Mouse (Mus musculus): Measurements from ENCODE around the gene Cacfd1.

The Cacfd1 gene

DNA sequence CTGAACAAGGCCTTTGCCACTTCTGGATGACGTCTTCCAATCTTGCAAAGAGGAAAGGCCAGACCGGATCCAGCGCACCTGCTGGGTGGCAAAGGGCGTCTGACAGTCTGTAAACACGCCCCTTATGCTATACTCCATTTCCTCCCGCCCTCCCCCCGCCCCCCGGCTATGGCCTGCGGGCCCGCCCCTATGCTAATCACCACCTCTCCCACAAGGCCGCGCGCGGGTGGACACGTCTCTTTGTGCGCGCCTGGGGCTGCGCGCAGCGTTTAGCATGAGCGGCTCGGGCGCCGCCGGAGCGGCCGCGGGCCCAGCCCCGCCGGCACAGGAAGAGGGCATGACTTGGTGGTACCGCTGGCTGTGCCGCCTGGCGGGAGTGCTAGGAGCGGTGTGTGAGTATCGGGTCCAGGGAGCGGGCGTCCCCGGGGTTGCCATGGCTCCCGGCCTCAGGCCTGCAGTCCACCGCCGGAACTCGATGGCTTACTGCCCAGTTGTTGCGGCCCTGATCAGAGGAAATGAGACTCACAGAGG, at the start of gene Cacfd1:
Cacfd1 (plus strand) TSS at position 213 of the 531 bp plus-strand sequence.
- peak; percentile 86 for DNase-seq (ENCODE audit: low read depth, low spot score)

DNA sequence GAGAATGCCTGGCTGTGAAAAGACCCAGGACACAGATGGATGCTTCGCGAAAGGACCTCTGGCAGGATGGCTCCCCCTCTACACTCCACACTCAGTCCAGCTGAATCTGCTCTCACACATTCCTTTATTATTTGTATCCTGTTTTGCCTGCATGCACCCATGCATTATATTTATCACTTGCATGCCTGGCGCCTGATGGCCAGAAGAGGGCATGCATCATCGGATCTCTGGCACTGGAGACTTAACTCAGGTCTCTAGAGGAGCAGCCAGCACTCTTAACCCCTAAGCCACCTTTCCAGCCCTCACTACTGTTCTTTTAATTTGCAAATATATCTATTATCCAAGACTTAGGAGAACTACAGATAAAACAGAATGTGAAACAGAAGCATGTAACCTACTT, 49.0 kb upstream of the Cacfd1 start:
- no peak for DNase-seq (ENCODE audit: low read depth, low spot score)

DNA sequence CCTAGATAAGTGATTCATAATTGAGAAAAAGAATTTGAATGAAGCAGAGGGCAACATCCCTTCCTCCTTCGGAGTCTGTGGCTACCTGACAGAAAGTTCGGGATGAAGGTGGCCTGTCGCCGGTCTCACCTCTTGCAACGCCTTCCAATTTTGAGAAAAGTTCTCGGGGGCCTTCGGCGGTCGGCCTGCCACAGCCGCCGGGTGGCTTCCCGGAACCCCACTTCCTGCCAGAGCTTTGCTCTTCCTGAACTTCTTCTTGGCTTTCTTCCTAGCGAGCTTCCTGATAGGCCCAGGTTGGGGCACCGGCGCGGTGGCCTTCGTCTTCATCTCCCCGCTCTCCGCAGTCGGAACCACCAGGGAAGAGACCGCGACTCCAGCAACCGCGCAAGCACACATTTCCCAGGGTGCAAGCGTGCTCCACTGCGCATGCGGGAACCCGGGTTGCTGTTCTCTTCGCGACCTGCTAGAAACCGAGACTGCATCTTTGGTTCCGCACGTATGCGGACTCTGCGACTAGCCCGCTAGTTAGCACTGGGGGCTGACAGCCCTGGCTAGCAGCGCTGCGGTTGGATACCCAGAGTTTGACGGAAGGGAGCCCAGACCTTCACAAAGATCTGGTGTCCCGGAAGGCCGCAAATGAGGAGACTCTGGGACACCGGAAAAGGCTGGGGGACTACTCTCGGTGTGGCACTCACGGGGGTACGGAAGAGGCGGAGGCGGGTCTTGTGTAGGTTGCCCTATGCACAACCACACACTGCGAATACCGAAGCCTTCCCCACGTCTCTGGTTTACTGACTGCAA, 45.6 kb upstream of the Cacfd1 start, which contains the start of gene Rexo4:
Rexo4 (minus strand) TSS at position 464 of the 801 bp plus-strand sequence.
- DNase-seq (ENCODE audit: low read depth, low spot score): peak; percentile 94

DNA sequence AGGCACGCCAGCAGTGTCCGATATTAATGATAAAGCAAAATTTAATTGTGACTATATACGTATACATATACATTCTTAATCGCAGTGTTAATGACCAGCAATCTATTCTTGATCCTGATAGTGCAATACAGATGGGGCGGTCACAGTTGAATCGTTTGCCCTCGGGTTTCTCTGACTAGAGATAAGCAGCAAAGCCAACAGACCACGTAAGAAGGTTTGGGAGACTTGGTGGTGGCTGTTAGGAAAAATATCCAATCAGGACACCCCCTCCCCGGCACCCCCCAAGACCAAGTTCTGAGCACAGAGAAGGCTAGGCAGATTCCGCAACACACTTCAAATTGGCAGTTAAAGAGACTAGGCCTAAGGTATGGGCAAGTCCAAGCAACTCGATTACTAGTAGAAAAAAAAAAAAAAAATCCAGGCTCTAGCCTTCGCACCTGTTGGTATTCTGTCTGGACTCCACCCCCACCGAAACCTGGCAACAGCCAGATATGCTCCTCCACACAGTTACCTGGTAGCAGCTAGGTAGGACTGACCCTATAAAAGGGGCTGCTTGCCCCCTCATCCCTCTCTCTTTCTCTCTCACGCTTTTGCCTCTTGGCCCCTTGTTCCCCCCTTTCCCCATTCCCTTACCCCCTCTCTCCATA, 44.9 kb upstream of the Cacfd1 start:
- no peak for DNase-seq (ENCODE audit: low read depth, low spot score)

DNA sequence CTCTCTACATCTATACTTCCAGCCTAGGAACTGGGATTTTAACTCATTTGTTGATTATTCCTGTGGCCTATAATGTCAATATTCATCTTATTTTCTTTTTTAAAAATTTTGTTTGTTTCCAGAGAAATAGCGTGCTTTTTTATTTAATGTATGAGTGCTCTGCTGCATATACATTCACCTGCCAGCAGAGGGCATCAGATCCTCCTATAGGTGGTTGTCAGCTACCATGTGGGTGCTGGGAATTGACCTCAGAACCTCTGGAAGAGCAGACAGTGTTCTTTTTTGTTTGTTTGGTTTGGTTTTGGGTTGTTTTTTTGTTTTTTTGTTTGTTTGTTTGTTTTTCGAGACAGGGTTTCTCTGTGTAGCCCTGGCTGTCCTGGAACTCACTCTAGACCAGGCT, 42.5 kb upstream of the Cacfd1 start:
- DNase-seq (ENCODE audit: low read depth, low spot score): no peak

DNA sequence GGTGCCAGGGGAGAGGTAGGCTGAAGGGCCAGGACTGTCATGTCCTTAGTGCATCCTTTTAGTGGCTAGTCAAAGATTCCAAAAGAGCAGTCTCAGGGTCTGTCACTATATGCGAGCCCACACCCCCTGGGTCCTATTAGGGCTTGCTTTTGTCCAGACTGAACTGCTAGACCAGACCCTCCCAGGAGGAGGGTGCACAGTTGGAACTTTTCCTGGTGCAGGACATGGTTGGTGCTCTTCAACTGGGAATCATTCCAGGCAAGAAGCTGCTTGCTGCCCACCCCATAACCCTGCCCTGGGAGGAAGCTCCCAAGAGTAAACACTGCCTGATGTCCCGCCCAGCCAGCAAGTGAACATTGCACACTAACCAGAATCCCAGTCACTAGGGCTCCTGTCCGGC, 36.6 kb upstream of the Cacfd1 start, which contains the start of gene Adamts13:
Adamts13 (plus strand) TSS at position 301 of the 400 bp plus-strand sequence.
- DNase-seq (ENCODE audit: low read depth, low spot score): no peak

DNA sequence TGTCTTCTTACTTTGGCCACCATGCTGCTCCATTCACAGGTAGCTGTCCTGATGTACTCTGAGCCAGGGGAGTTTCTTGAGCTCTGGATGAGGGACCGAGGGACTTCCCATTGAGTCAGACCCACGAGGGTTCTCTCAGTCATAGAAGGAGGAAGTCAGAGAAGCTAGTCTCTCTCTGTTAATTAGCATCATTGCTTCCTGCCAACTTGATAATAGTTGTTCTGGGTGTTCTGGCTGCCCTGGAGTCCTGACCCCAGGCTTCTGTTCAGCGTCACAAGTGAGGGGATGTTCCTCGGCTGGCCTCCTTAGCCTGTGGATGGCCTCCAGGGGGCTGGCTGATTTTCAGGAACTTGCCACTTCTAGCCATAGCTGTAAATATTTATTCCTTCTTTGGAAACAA, 35.8 kb upstream of the Cacfd1 start:
- DNase-seq (ENCODE audit: low read depth, low spot score): no peak

DNA sequence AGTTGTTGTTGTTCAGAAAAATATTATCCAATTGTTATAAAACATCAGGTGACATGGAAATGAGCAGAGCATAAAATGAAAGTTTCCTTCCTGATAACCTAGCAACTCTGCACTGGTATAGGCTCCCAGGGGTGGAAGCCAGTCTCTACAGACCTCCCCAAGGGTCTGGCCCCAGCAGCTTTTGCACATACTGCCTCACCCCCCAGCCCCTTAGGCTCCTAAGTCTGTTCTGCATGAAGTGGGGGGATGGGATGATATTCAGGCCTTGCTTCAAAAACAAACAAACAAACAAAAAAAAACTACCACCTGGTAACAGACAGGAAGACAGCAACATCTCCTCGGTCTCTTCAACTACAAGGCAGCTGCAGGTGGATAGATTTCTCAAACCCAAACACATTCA, 29.4 kb upstream of the Cacfd1 start:
- DNase-seq (ENCODE audit: low read depth, low spot score): no peak

DNA sequence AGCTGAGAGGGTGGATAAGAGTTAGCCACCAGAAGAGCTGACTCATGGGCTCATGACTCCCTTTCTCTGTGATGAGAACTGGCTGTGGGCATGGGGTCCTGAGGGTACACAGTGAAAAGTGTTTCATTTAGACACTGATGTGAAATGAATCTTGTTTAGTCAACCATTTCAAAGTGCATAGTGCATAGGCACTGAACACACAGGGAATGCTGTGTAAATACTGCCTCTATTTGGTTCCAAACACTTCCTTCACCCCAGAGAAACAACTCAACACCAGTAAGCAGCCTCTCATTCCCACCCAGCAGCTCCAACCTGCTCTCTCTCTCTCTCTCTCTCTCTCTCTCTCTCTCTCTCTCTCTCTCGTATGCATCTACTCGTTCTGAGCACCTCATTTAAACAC, 25.5 kb upstream of the Cacfd1 start:
- DNase-seq (ENCODE audit: low read depth, low spot score): no peak

DNA sequence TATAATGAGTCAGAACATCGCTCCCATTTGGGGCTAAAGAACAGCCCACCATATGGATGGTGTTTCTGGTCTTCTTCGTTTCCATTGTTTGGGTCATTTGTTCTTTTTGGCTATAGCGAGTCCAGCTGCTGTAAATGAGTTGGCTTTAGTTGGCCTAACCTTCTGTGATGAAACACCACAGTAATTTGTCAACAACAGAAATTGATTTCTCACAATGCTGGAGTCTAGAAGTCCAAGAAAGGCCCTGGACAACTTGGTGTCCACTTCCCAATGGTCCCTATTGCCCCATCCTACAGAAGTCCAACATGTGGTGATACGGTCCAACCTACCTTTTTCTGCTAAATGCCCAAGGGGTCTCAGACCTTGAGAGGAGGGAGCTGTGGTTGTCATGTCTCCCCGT, 25.1 kb upstream of the Cacfd1 start:
- no peak for DNase-seq (ENCODE audit: low read depth, low spot score)

DNA sequence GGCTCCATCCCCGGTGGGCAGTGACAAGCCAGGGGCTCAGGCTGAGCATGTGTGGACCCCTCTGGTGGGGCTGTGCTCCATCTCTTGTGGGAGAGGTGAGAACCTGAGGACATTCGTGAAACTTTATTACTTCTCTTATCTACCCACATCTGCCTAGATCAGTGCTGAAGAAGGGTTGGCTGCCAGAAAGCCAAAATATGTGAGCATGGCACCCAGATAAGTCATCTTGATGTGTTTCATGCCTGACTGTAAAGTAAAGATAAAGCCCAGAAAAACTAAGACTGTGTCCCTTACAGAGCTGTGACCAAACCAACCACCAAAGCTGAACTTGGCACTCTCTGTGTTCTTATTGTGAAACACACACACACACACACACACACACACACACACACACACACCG, 15.8 kb upstream of the Cacfd1 start:
- DNase-seq (ENCODE audit: low read depth, low spot score): no peak

DNA sequence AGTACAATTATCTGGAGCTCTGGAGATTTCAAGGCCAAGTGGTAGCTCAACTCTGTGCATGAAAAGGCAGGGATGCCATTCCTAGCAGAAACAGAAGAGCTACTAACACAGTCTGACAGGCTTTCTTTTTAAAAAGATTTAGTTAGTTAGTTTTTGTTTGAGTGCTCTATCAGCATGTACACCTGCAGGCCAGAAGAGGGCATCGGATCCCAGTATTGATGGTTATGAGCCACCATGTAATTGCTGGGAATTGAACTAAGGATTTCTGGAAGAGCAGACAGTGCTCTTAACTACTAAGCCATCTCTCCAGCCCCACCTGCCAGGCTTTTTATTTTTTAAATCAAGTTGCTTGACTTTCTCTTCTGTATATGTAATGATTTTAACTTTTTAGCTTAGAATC, 12.2 kb upstream of the Cacfd1 start:
- no peak for DNase-seq (ENCODE audit: low read depth, low spot score)

DNA sequence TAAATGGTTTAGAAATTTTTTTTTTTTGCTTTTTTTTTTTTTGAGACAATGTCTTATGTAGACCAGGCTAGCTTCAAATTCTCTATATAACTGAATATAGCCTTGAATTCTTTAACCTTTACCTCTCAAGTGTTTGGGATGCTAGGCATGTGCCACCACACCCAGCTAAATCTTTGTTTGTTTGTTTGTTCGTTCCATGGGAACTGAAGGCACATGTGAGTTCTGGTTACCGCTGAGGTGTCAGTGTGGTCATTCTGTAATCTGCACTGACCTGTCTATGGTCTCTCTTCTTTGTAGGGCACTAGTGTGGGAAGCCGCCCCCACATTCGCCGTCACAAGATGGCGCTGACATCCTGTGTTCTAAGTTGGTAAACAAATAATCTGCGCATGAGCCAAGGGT, 11.7 kb upstream of the Cacfd1 start:
- DNase-seq (ENCODE audit: low read depth, low spot score): no peak

DNA sequence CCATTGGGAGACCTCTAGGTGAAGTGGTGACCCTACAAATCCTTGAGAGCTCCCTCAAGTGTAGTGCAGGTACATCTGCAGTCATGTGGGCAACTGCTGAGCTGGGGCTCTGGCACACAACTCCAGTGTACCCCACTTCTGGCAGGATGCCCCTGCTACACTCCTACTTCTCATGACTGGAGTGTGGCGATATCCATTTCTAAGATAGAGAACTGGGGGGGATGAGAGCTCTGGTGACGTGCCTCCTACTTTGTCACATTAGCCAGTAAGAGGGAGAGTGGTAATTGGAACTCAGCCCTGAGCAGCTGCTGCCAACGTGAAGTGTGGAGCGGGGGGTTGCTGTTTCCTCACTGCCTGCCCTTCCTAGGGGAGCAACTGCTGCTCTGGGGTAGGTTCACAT, 3.5 kb upstream of the Cacfd1 start:
- no peak for DNase-seq (ENCODE audit: low read depth, low spot score)

DNA sequence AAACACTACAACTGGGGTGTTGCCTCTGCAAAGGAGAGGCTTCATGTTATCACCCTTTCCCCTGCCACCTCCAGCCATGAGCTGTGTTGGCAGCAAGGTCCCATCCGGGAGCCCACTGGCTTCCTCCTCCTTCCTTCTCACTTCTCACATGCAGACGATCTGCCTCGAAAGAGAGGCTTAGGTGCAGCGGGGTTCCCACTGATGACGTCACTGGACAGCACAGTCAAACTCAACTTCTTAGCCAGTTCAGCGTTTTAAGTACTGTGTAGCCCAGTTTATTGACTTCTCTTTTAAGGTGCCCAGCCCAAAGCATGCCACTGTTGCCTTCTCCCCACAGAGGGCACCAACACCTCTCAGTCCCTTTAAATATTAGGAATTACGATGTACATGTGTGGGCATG, 2.0 kb upstream of the Cacfd1 start:
- DNase-seq (ENCODE audit: low read depth, low spot score): no peak

DNA sequence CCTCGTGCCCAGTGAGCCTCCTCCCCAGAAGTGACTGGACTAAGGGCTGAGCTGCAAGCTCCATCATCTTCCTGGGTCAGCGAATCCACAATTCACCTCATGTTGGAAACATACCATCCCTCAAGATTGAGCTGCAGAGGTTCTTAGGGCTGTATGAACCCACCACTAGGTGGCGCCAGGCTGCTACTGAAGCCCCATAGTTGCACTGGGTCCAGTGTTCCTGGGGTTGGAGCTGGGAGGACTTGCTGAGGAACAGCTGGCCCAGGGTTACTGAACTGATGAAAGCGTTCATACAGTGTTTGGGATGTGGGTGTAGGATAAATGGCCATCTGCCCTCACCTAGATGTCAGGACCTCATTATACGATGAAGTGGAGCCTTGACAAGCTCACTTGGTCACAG, 8.1 kb downstream of the Cacfd1 start:
- peak; percentile 60 for DNase-seq (ENCODE audit: low read depth, low spot score)

DNA sequence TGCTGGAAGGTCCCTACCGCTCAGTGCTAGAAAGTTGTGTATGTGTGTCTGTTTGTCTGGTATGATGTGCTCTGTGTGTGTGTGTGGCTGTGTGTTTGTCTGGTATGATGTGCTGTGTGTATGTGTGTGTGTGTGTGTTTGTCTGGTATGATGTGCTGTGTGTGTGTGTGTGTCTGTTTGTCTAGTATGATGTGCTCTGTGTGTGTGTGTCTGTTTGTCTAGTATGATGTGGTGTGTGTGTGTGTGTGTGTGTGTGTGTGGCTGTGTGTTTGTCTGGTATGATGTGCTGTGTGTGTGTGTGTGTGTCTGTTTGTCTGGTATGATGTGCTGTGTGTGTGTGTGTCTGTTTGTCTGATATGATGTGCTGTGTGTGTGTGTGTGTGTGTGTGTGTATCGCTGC, 9.8 kb downstream of the Cacfd1 start:
- DNase-seq (ENCODE audit: low read depth, low spot score): no peak

DNA sequence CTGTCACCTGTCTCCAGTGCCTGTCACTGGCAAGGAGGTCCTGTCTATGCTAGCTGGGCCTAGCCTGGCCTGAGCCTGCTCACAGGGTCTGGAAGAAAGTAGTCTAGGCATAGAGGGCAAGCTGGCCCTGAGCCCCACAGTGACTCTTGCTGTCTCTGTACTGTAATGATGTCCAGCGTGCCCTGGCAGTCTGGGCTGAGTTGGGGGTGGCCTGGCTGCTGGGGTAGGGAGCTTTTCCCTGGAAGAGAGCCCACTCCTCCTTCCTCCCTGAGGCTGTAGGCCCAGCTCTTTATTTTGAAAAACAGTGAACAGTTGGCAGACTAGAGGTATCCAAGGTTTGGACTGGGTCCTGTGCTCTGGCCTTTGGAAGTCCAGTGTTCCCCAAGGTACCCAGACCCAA, 11.4 kb downstream of the Cacfd1 start:
- DNase-seq (ENCODE audit: low read depth, low spot score): no peak

DNA sequence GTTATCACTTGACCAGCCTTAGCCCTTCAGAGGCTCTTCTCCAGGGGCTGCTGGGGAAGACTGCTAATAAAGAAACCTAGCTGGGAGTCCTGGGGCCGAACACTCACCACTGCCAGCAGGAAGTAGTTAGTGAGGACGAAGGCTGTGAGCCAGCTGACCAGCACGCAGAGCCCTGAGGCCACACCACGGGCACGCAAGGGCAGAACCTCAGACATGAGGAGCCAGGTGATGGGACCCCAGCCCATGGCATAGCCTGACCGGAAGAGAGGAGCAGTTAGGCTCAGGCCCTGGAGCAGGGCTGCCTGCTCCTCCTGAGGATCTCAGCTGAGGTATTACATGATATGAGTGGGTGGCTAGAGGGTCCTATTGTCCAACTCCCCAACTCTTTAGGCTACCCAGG, 12.9 kb downstream of the Cacfd1 start:
- DNase-seq (ENCODE audit: low read depth, low spot score): no peak

DNA sequence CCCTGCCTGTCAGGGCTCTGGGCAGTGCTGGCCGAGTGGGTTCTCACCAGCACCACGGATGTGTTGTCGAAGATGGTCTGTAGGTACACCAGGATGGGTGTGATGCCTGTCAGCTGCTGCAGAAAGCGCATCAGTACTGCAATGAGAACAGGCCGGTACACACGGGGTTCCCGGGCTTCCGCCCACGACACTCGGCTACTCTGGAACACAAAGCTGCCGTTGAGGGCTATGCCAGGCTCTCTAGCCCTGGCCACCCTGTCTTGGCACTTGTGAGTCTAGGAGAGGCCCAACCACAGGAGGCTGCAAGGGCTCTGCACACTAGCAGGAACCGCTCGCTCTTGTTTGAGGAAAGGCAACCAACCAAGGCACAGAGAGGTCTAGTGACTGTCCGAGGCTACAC, 14.4 kb downstream of the Cacfd1 start:
- DNase-seq (ENCODE audit: low read depth, low spot score): no peak

DNA sequence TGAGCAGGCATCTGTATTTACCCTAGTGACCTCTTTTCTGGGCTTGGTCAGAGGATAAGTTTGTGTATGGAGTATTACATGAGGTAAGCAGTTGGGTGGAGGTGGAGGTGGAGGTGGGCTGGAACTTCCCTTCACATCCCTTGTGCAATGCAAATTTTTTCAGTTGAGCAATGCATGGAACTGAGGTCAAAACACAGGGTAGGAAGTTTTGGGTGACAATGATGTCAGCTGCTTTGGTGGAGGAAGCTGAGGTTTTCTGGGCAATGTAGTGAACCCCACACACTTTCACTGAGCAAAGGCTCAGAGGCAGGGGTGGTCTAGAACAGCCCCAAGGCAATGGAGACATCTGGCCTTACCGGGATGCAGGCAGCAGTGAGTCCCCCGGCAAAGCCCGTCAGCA, 15.8 kb downstream of the Cacfd1 start:
- no peak for DNase-seq (ENCODE audit: low read depth, low spot score)

DNA sequence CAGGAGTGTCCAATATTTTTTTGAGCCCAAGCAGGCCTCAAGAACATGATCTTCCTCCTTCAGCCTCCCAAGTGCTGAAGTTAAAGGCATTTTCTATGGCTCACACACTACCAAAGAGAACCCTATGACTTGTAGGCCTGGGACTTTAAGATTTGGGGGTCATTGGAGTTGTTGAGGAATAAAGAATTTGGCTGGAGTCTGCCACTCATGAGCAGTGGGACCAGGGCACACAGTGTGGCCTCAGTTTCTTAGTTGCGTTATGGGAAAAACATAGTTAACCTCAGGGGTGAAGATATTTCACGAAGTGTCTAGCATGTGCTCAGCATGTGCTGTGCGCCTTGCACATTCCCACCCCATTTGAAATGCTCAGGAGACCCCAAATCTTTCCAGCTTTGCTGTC, 16.6 kb downstream of the Cacfd1 start:
- DNase-seq (ENCODE audit: low read depth, low spot score): no peak

All from retina, postnatal 7 days (tissue).